Mouse (Mus musculus) heart, adult 2 months (tissue): ENCODE data around the gene Trpc1.

Experiments
- CTCF ChIP-seq: fragments of 200-600 bp; IDR thresholded peaks from 2 replicates; pipeline ENCODE4 v1.8.1; 2022; ENCODE audit warnings: antibody characterized with exemption, mild to moderate bottlenecking, moderate library complexity
- POLR2A ChIP-seq: fragments of 200-500 bp; IDR thresholded peaks from 2 replicates; pipeline ENCODE4 v1.6.1; 2011; ENCODE audit warnings: mild to moderate bottlenecking, low read depth, low read length, control low read depth; ENCODE audit not compliant: insufficient read depth

- TF ChIP-seq CTCF (no peak), POLR2A (no peak)
Measured at GRCm38 (mm10) chr9:95692823-95693222, 57.4 kb downstream of the Trpc1 start.
